Mouse (Mus musculus) hindbrain, embryonic 11.5 days (tissue): ENCODE measurements at regions not wholly inside any gene's neighbourhood (a gene's known extent, or its start where the extent isn't known, plus 50 kb on each side); places are given as distances from the start of the nearest gene placed in this dataset.

Experiments
- ATAC-seq: fragments of 200-750 bp; cut with Nextera tagmentation; 2 replicates; pipeline ENCODE4 v1.8.0; 2017; ENCODE audit warnings: mild to moderate bottlenecking, moderate TSS enrichment, moderate library complexity; ENCODE audit not compliant: low FRiP score
- DNase-seq: peaks from one replicate; pipeline ENCODE4 v3.0.0-alpha.2; 2015; ENCODE audit warnings: low spot score
- H3K27ac ChIP-seq: fragments of 300-500 bp; sonication (generic); 2 replicates; pipeline ENCODE4 v1.5.1; 2014; ENCODE audit warnings: mild to moderate bottlenecking, low read depth, low read length
- H3K27me3 ChIP-seq: fragments of 300-500 bp; sonication (generic); 2 replicates; pipeline ENCODE4 v1.6.1; 2014; ENCODE audit warnings: mild to moderate bottlenecking, low read length, moderate library complexity, mixed read lengths; ENCODE audit not compliant: control insufficient read depth, insufficient read depth
- H3K36me3 ChIP-seq: fragments of 300-500 bp; sonication (generic); 2 replicates; pipeline ENCODE4 v1.6.1; 2014; ENCODE audit warnings: mild to moderate bottlenecking, low read length, moderate library complexity, mixed read lengths; ENCODE audit not compliant: control insufficient read depth, insufficient read depth
- H3K4me1 ChIP-seq: fragments of 300-500 bp; sonication (generic); replicated peaks from 2 replicates; pipeline ENCODE4 v1.6.1; 2014; ENCODE audit warnings: low read length, mixed read lengths; ENCODE audit not compliant: control insufficient read depth, insufficient read depth
- H3K4me2 ChIP-seq: fragments of 300-500 bp; sonication (generic); replicated peaks from 2 replicates; pipeline ENCODE4 v1.6.1; 2014; ENCODE audit warnings: mild to moderate bottlenecking, low read depth, low read length
- H3K4me3 ChIP-seq: fragments of 300-500 bp; sonication (generic); 2 replicates; pipeline ENCODE4 v1.5.1; 2014; ENCODE audit warnings: low read depth, low read length
- H3K9ac ChIP-seq: fragments of 300-500 bp; sonication (generic); 2 replicates; pipeline ENCODE4 v1.6.1; 2014; ENCODE audit warnings: low read depth, low read length
- H3K9me3 ChIP-seq: fragments of 300-500 bp; sonication (generic); 2 replicates; pipeline ENCODE4 v1.6.1; 2016; ENCODE audit warnings: low read length; ENCODE audit not compliant: control insufficient read depth
- WGBS: fragments of 180-500 bp; shearing (Covaris S2); extraction: QIAGEN DNeasy Blood & Tissue Kit; methylation state at CpG from one replicate; pipeline ENCODE4 v1.1.7; 2014; 5-methylcytosine and 5-hydroxymethylcytosine counted together

GRCm38 (mm10) chr7:135836808-135837733, 120.9 kb upstream of the Mki67 start:
- 40% methylated on average over 12 of the region's 12 CpGs for WGBS
- H3K9ac ChIP-seq: 0 out of 2 replicates have a peak overlapping the region, but pooled peaks have one; percentile 24
- H3K4me3 ChIP-seq: no peak overlapping the region
- ATAC-seq (peak; percentile 75), DNase-seq (peak; percentile 87)
- H3K27me3 ChIP-seq: no peaks in the 10 kb centered on the region
- no peaks in the 10 kb centered on the region for H3K9me3 ChIP-seq
- no peak overlapping the region for H3K27ac ChIP-seq
- H3K4me2 ChIP-seq: no peak overlapping the region
- H3K4me1 ChIP-seq: no peaks in the 10 kb centered on the region
- no peaks in the 10 kb centered on the region for H3K36me3 ChIP-seq

GRCm38 (mm10) chr7:135844018-135844417, 127.9 kb upstream of the Mki67 start:
- no peaks in the 10 kb centered on the region for H3K27me3 ChIP-seq
- H3K4me2 ChIP-seq: no peak overlapping the region
- H3K27ac ChIP-seq: no peak overlapping the region
- DNase-seq (no peak), ATAC-seq (no peak)
- H3K9me3 ChIP-seq: no peaks in the 10 kb centered on the region
- no peak overlapping the region for H3K4me3 ChIP-seq
- H3K4me1 ChIP-seq: no peaks in the 10 kb centered on the region
- WGBS: 78% methylated on average over 5 of the region's 5 CpGs
- no peak overlapping the region for H3K9ac ChIP-seq
- no peaks in the 10 kb centered on the region for H3K36me3 ChIP-seq

GRCm38 (mm10) chr7:135847304-135847703, 131.1 kb upstream of the Mki67 start:
- ATAC-seq: no peak
- WGBS: 76% methylated on average over 9 of the region's 9 CpGs

DNA sequence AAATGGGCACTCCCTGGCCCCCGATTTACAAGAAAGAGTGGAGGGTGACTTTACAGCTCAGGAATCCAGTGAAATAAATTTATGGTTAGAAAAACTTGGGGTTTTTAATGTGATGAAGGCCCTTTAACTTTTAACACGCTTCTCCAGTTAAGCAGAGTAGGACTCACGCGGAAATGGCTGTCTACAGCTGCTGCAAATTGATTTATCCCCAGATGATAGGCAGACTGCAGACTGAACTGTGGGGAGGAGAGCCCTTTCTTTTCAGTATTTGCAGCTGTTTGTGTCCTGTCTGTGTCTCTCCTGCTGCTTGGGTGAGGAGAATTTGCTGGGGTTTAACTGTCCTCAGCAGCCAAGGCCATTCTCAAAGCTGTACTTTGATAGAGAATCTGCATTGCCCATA, 132.0 kb upstream of the Mki67 start:
- DNase-seq (no peak), ATAC-seq (no peak)
- Histone ChIP-seq H3K4me1 (no peaks in the 10 kb centered on the region), H3K9me3 (no peaks in the 10 kb centered on the region), H3K4me2 (no peak overlapping the region), H3K27me3 (peaks cover 2% of the 10 kb centered on the region; the same call in 1 of the 2 replicates), H3K36me3 (no peaks in the 10 kb centered on the region), H3K27ac (no peak overlapping the region), H3K4me3 (no peak overlapping the region), H3K9ac (no peak overlapping the region)
- 61% methylated on average over 4 of the region's 4 CpGs for WGBS

More at GRCm38 (mm10) chr7:135847304-135847703, 131.1 kb upstream of the Mki67 start:
- Histone ChIP-seq H3K9me3 (no peaks in the 10 kb centered on the region), H3K36me3 (no peaks in the 10 kb centered on the region), H3K4me3 (no peak overlapping the region), H3K27me3 (no peaks in the 10 kb centered on the region), H3K27ac (no peak overlapping the region), H3K4me2 (no peak overlapping the region), H3K9ac (no peak overlapping the region), H3K4me1 (no peaks in the 10 kb centered on the region)
- no peak for DNase-seq

DNA sequence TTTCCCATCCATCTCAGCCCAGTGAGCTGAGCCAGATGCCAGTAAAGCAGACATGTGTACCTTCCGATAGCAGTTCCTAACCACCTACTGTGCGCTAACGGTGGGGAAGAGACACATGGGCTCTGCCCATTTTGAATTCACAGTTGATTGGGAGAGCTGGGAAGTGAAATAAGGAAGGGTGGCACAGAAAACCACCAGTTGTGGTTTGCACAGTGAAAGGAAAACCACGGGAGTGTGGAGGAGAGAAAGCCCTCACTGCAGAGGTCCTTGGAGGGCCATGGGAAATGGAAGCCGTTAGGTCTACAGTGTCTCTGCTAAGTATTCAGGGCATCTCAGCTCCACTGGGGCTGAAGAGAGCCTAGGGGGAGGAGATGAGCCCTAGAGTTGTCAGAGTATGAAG, 132.7 kb upstream of the Mki67 start:
- ATAC-seq: no peak
- Histone ChIP-seq H3K9me3 (no peaks in the 10 kb centered on the region), H3K27ac (no peak overlapping the region), H3K4me1 (no peaks in the 10 kb centered on the region), H3K27me3 (peaks cover 2% of the 10 kb centered on the region; the same call in 1 of the 2 replicates), H3K4me2 (no peak overlapping the region), H3K36me3 (no peaks in the 10 kb centered on the region), H3K9ac (no peak overlapping the region), H3K4me3 (no peak overlapping the region)
- WGBS: 55% methylated on average over 5 of the region's 5 CpGs
- DNase-seq: no peak

DNA sequence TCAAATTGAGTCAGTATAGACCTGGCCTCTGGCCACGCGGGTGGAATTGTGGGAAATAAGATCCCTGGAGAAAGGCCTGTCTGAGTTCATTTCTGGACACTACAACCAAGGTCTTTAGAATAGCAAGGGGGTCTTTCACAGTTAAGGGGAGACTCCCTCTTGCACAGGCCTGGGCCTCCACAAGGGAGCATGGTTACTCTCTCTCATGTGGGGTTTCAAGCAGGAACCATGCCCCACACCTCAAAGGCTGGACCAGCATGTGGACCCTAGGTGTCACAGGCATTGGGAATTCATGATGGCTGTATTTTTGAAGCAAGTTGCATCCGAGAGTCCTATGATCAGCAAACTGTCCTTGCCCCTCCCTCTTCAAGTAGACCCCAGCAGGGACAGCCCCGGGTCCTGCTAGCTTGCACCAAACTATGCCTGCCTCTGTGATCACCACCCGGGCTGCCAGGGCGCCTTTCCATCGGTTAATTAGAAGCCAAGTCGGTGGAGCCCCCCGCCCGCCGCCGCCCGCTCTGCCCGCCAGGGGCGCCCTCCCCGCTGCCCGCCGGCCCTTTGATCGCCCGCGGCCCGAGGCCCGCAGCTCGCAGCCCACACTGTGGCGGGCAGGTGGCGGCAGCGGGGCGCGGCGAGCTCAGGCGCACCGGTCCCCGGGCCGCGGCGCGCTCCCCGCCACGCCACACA, 137.1 kb upstream of the Mki67 start:
- H3K27ac ChIP-seq: no peak overlapping the region
- H3K36me3 ChIP-seq: no peaks in the 10 kb centered on the region
- no peaks in the 10 kb centered on the region for H3K4me1 ChIP-seq
- peak overlapping the region; percentile 43 for H3K4me2 ChIP-seq
- peaks cover 2% of the 10 kb centered on the region; the same call in 1 of the 2 replicates for H3K27me3 ChIP-seq
- peak; percentile 75 for ATAC-seq
- no peak overlapping the region for H3K4me3 ChIP-seq
- H3K9ac ChIP-seq: no peak overlapping the region
- 6% methylated on average over 32 of the region's 39 CpGs for WGBS
- DNase-seq: peak; percentile 80
- H3K9me3 ChIP-seq: no peaks in the 10 kb centered on the region

DNA sequence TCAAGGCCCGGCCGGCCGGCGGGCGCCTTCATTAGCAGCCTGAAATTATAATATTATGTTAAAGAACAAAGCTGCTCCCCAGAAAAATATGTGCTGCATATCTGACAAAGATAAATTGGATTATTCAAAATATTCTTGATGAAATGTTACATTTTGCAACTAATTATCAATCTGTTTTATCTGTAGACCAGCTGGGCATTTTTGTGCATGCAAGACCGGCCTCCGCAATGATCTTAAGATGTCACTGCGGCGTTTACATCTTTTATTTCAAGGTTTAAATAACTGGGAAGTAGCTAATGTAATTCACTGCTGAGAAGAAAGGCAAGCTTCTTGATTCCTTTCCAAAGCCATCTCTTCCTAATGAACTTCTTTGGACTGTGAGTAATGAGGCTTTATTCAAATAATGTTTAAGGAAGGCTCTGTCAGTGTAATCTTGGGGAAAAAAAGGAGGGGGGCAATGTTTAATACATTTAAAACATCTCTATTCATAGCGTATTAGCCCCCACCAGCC, 137.7 kb upstream of the Mki67 start:
- Histone ChIP-seq H3K36me3 (no peaks in the 10 kb centered on the region), H3K27me3 (peaks cover 2% of the 10 kb centered on the region; the same call in 1 of the 2 replicates), H3K9ac (no peak overlapping the region), H3K4me2 (peak overlapping the region; percentile 43), H3K27ac (no peak overlapping the region), H3K4me1 (no peaks in the 10 kb centered on the region), H3K4me3 (no peak overlapping the region), H3K9me3 (no peaks in the 10 kb centered on the region)
- DNase-seq (no peak), ATAC-seq (no peak)
- 24% methylated on average over 10 of the region's 10 CpGs for WGBS

DNA sequence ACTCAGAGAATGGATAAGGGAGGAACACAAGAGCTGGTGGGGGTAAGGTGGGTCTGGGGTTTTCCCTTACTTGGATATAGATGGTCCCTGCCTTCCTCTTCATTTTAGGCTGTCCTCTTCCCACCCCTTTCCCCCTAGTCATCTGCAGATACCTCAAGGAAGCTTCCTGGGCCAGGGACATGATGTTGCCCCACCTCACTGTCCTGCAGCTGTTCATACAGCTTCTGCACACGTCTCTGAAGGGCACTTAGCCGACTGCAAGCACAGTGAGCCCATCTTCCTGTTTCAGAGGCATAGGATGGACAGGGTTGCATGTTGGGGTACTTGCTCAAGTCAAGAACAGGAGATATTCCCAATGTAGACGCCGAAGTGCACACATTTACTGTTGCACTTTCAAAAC, 144.1 kb upstream of the Mki67 start:
- ATAC-seq: no peak
- Histone ChIP-seq H3K9me3 (no peaks in the 10 kb centered on the region), H3K36me3 (no peaks in the 10 kb centered on the region), H3K27ac (no peak overlapping the region), H3K4me2 (no peak overlapping the region), H3K9ac (no peak overlapping the region), H3K4me3 (no peak overlapping the region), H3K4me1 (0 out of 2 replicates have a peak, but pooled peaks cover 4% of the 10 kb centered on the region), H3K27me3 (no peaks in the 10 kb centered on the region)
- no peak for DNase-seq
- WGBS: 76% methylated on average over 4 of the region's 4 CpGs
